Mouse (Mus musculus) limb, embryonic 14.5 days (tissue): ENCODE results near the gene Syt8. TPM values are rescaled to one million over a fixed set of nuclear protein-coding genes. Genes with fewer than 3 reads are reported as not detected.

Source experiments
- ATAC-seq: fragments of 200-750 bp; cut with Nextera tagmentation; 2 replicates; pipeline ENCODE4 v1.8.0; 2017; ENCODE audit warnings: low read depth, moderate number of reproducible peaks, moderate TSS enrichment; ENCODE audit not compliant: low FRiP score
- DNase-seq: peaks from one replicate; pipeline ENCODE4 v3.0.0-alpha.2; 2015; ENCODE audit warnings: low spot score
- H3K27ac ChIP-seq: fragments of 300-500 bp; sonication (generic); replicated peaks from 2 replicates; pipeline ENCODE4 v1.5.1; 2014; ENCODE audit warnings: low read depth, mild to moderate bottlenecking, low read length, moderate library complexity, mixed read lengths
- H3K27me3 ChIP-seq: fragments of 300-500 bp; sonication (generic); 2 replicates; pipeline ENCODE4 v1.6.1; 2014; ENCODE audit warnings: low read length, mixed read lengths; ENCODE audit not compliant: control insufficient read depth, insufficient read depth
- H3K36me3 ChIP-seq: fragments of 300-500 bp; sonication (generic); 2 replicates; pipeline ENCODE4 v1.6.1; 2014; ENCODE audit warnings: mild to moderate bottlenecking, low read length, moderate library complexity, mixed read lengths; ENCODE audit not compliant: control insufficient read depth, insufficient read depth
- H3K4me1 ChIP-seq: fragments of 300-500 bp; sonication (generic); 2 replicates; pipeline ENCODE4 v1.6.1; 2014; ENCODE audit warnings: antibody characterized with exemption, low read length, mixed read lengths; ENCODE audit not compliant: control insufficient read depth, insufficient read depth
- H3K4me2 ChIP-seq: fragments of 300-500 bp; sonication (generic); replicated peaks from 2 replicates; pipeline ENCODE4 v1.6.1; 2014; ENCODE audit warnings: low read depth, mild to moderate bottlenecking, low read length, moderate library complexity; ENCODE audit not compliant: severe bottlenecking
- H3K4me3 ChIP-seq: fragments of 300-500 bp; sonication (generic); replicated peaks from 2 replicates; pipeline ENCODE4 v1.5.1; 2014; ENCODE audit warnings: low read length
- H3K9ac ChIP-seq: fragments of 300-500 bp; sonication (generic); 2 replicates; pipeline ENCODE4 v1.6.1; 2014; ENCODE audit warnings: mild to moderate bottlenecking, low read depth, low read length, moderate library complexity; ENCODE audit not compliant: severe bottlenecking
- H3K9me3 ChIP-seq: fragments of 300-500 bp; sonication (generic); 2 replicates; pipeline ENCODE4 v1.6.1; 2016; ENCODE audit warnings: low read length; ENCODE audit not compliant: control insufficient read depth
- POLR2A ChIP-seq: fragments of 200-500 bp; IDR thresholded peaks from 2 replicates; pipeline ENCODE4 v1.8.0; 2012; ENCODE audit warnings: inconsistent platforms, mild to moderate bottlenecking, moderate library complexity, borderline replicate concordance; ENCODE audit not compliant: insufficient read depth, insufficient read length; ENCODE audit errors: extremely low read depth
- WGBS: fragments of 180-500 bp; shearing (Covaris S2); extraction: QIAGEN DNeasy Blood & Tissue Kit; methylation state at CpG from one replicate; pipeline ENCODE4 v1.1.7; 2014; 5-methylcytosine and 5-hydroxymethylcytosine counted together
- polyA plus RNA-seq, 2 experiments: library from polyadenylated mRNA; depleted of rRNA in 1 of 2; stranded (reverse) in 1 of 2; unstranded in 1 of 2; fragments of >200 nt; fragmentation: Nextera tagmentation in 1 of 2; extraction: Ambion mirVana in 1 of 2; gene quantifications; 2 replicates each; pipeline versions ENCODE4 v1.2.1 to v1.2.3; 2012 to 2014

Gene Syt8
- polyA plus RNA-seq, 2 experiments = 2.0 to 7.3 TPM

DNA sequence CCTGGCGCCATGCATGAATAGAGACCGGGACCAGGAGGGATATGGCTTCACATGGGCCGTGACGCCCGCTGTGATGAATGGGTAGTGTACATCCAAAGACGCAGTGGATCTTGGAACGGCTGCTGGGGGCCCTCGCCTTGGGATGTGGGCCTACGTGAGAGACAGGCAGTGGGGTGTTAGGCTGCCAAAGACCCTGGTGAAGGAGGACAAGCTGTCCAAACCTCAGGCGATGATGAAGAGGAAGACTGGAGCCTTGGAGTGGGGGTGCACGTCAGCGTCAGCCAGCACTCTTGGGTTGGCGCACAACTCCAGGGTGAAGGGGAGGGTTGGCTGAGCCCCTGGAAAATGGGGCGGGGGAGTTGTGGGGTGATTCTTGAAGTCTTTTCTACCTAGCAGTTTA, 3.5 kb upstream of the Syt8 start:
- WGBS = 81% methylated on average over 14 of the region's 14 CpGs
- H3K36me3 ChIP-seq = no peaks in the 10 kb centered on the region
- DNase-seq (no peak), ATAC-seq (no peak)
- no peaks in the 10 kb centered on the region for H3K9me3 ChIP-seq
- no peak overlapping the region for H3K4me2 ChIP-seq
- peaks cover 49% of the 10 kb centered on the region for H3K4me1 ChIP-seq
- no peak overlapping the region for H3K4me3 ChIP-seq
- H3K9ac ChIP-seq = no peak overlapping the region
- peak overlapping the region; percentile 82 for H3K27ac ChIP-seq
- no peak for TF ChIP-seq POLR2A
- H3K27me3 ChIP-seq = no peaks in the 10 kb centered on the region

GRCm38 (mm10) chr7:142433623-142434022, 1.0 kb upstream of the Syt8 start:
- DNase-seq (peak; percentile 42), ATAC-seq (0 out of 2 replicates have a peak, but pooled peaks have one; percentile 9)
- Histone ChIP-seq H3K4me2 (no peak overlapping the region), H3K9ac (0 out of 2 replicates have a peak overlapping the region, but pooled peaks have one; percentile 12), H3K27ac (peak overlapping the region; percentile 63), H3K9me3 (no peaks in the 10 kb centered on the region), H3K27me3 (no peaks in the 10 kb centered on the region), H3K4me1 (peaks cover 50% of the 10 kb centered on the region), H3K36me3 (no peaks in the 10 kb centered on the region), H3K4me3 (no peak overlapping the region)
- WGBS = 33% methylated on average over 19 of the region's 19 CpGs
- TF ChIP-seq POLR2A = no peak

DNA sequence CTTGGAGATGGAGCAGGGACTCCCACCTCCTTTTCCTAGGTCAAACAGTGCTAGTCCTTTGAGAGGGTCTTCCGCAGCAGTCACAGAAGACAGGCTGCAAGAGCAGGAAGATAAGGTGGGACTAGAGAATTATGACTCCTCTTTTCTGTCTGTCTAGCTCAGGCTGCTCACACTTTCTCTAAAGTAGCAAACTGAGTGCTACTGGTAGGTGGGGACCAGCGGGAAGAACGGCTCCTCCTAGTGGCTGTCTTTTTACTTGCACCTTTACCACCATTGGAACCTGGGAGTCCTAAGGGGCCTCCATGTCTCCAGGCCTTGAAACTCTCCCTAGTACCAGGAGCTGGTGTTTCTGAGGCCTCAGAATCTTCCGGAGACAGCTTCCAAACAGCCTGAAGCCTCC, 874 bp downstream of the Syt8 start:
- peak; percentile 85 for DNase-seq
- H3K4me2 ChIP-seq = no peak overlapping the region
- no peaks in the 10 kb centered on the region for H3K36me3 ChIP-seq
- no peak for ATAC-seq
- WGBS = 20% methylated on average over 4 of the region's 4 CpGs
- TF ChIP-seq POLR2A = no peak
- H3K27me3 ChIP-seq = no peaks in the 10 kb centered on the region
- H3K9ac ChIP-seq = no peak overlapping the region
- no peak overlapping the region for H3K4me3 ChIP-seq
- H3K27ac ChIP-seq = peak overlapping the region; percentile 11; the same call in 1 of the 2 replicates
- peaks cover 39% of the 10 kb centered on the region for H3K4me1 ChIP-seq
- H3K9me3 ChIP-seq = no peaks in the 10 kb centered on the region

GRCm38 (mm10) chr7:142437324-142437723, 2.7 kb downstream of the Syt8 start:
- TF ChIP-seq POLR2A = no peak
- H3K27me3 ChIP-seq = no peaks in the 10 kb centered on the region
- H3K9me3 ChIP-seq = no peaks in the 10 kb centered on the region
- no peak for DNase-seq
- no peak overlapping the region for H3K9ac ChIP-seq
- H3K4me1 ChIP-seq = peaks cover 45% of the 10 kb centered on the region
- WGBS = 77% methylated on average over 5 of the region's 5 CpGs
- H3K4me3 ChIP-seq = no peak overlapping the region
- no peak overlapping the region for H3K4me2 ChIP-seq
- H3K36me3 ChIP-seq = no peaks in the 10 kb centered on the region
- no peak for ATAC-seq
- no peak overlapping the region; the same call in 1 of the 2 replicates for H3K27ac ChIP-seq

DNA sequence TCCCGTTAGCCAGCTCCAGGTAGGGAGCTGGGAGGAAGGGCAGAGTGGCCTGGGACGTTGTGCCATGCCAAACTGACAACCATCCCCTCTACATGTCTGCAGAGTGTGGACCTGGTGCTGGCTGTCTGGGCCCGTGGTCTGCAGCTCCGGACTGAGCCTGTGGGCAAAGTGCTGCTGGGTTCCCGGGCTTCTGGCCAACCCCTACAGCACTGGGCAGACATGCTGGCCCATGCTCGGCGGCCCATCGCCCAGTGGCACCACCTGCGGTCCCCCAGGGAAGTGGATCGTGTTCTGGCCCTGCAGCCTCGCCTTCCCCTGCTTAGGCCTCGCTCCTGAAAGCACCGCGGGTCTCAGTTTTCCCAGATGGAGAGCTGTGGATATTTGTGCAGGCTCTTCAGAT, 5.3 kb downstream of the Syt8 start:
- no peak overlapping the region; the same call in none of the 2 replicates for H3K9ac ChIP-seq
- 82% methylated on average over 14 of the region's 14 CpGs for WGBS
- no peaks in the 10 kb centered on the region for H3K27me3 ChIP-seq
- H3K36me3 ChIP-seq = no peaks in the 10 kb centered on the region
- H3K27ac ChIP-seq = peak overlapping the region; percentile 40; the same call in 1 of the 2 replicates
- no peak overlapping the region for H3K4me3 ChIP-seq
- no peaks in the 10 kb centered on the region for H3K9me3 ChIP-seq
- no peak for TF ChIP-seq POLR2A
- H3K4me2 ChIP-seq = no peak overlapping the region
- DNase-seq (no peak), ATAC-seq (no peak)
- peaks cover 25% of the 10 kb centered on the region for H3K4me1 ChIP-seq
